ENCODE assay signal across 28 mouse cellular contexts in genomic region chr8:54216250-54216649, GRCm38 (mm10).
DNase-seq lines count a peak whose midpoint lies in the region; ATAC-seq and TF ChIP-seq lines count a peak whose summit lies in the region.
"Had no signal": no experiment of that assay in that cellular context is flagged by ENCODE, and none has a peak within 500 bp of the region (broad histone marks: within the 10 kb centered on the region; RNA-seq: fewer than 3 reads in every experiment).

No protein-coding gene starts in this region.

- in situ Hi-C loops in Patski (cut with MboI; ENCODE audit: low pct_unique_long_range_greater_than_20kb) = no loop called here

- TF ChIP-seq CTCF in C2C12 (IDR thresholded peaks at IDR 0.05; ENCODE audit: control insufficient read depth, insufficient read depth, insufficient read length) (no peak), Patski (IDR thresholded peaks at IDR 0.05) (no peak)
- no peak for TF ChIP-seq CTCF in layer of hippocampus, adult 2 months (conservative IDR thresholded peaks at IDR 0.05)

- H3K79me2 ChIP-seq in C2C12 (ENCODE audit: control insufficient read depth, insufficient read depth) = no peaks in the 10 kb centered on the region

- H3K36me3 ChIP-seq in C2C12 (ENCODE audit: control insufficient read depth, insufficient read depth) = no peaks in the 10 kb centered on the region
- H3K36me3 ChIP-seq: embryonic facial prominence, embryonic 12.5 days; embryonic facial prominence, embryonic 15.5 days; forebrain, embryonic 10.5 days; G1E had no signal

- H3K27ac ChIP-seq in layer of hippocampus, adult 2 months = no peak overlapping the region
- H3K27ac ChIP-seq: embryonic facial prominence, embryonic 12.5 days; embryonic facial prominence, embryonic 15.5 days; forebrain, embryonic 10.5 days; forebrain, embryonic 13.5 days; hindbrain, embryonic 14.5 days; hindbrain, postnatal 0 days had no signal

- peak; percentile 67 for DNase-seq in 3134 (ENCODE audit: extremely low read depth, insufficient read length, low spot score)
- DNase-seq in Patski (ENCODE audit: low read depth, low spot score) = peak; percentile 28
- DNase-seq in layer of hippocampus, adult 2 months (ENCODE audit: low spot score in 2 of 2) = no peak
- no peak for DNase-seq in lung, postnatal 25 days (ENCODE audit: low spot score)
- no peak for DNase-seq in layer of hippocampus, adult 18-20 months (ENCODE audit: low spot score in 2 of 2)
- DNase-seq: adrenal gland, adult 2 months; adrenal gland, postnatal 14 days; cerebellum, adult 11 months; cerebellum, adult 2 months; cerebellum, adult 9-11 months; cerebellum, postnatal 25 days; gastrocnemius, postnatal 10 days; heart, adult 11 months; heart, postnatal 4 days; kidney, adult 18-20 months had no signal

- CTCF ChIA-PET in Patski (lab: Charles Lee) = no interaction called here

- H3K79me3 ChIP-seq in C2C12 (ENCODE audit: low read depth) = no peaks in the 10 kb centered on the region

- no peak overlapping the region for H3K4me3 ChIP-seq in C2C12 (ENCODE audit: insufficient read depth, poor library complexity, severe bottlenecking)
- H3K4me3 ChIP-seq in layer of hippocampus, adult 2 months = no peak overlapping the region
- H3K4me3 ChIP-seq: embryonic facial prominence, embryonic 12.5 days; embryonic facial prominence, embryonic 15.5 days; erythroblast, embryonic 14.5 days; forebrain, embryonic 10.5 days; forebrain, embryonic 13.5 days had no signal

- H3K27me3 ChIP-seq in C2C12 (ENCODE audit: control insufficient read depth, insufficient read depth, insufficient read length) (no peaks in the 10 kb centered on the region), Patski (no peaks in the 10 kb centered on the region)
- H3K27me3 ChIP-seq: CH12.LX; embryonic facial prominence, embryonic 12.5 days; embryonic facial prominence, embryonic 15.5 days; forebrain, embryonic 13.5 days had no signal

- peak; percentile 94 for ATAC-seq in Patski
- ATAC-seq: forebrain, embryonic 13.5 days; forebrain, embryonic 16.5 days; hindbrain, postnatal 0 days; inflammation-experienced regulatory T-cells, adult 6 months; intestine, embryonic 16.5 days had no signal

- no peak overlapping the region for H3ac ChIP-seq in C2C12 (ENCODE audit: control insufficient read depth, insufficient read length, low read depth)

- POLR2A ChIA-PET in Patski (lab: Charles Lee) = no interaction called here

TF ChIP-seq in C2C12, 6 proteins besides CTCF, POLR2A, EP300 and RAD21:
- TF ChIP-seq USF1 (IDR thresholded peaks at IDR 0.05; ENCODE audit: low read depth) = no peak
- TF ChIP-seq FOSL1 (IDR thresholded peaks at IDR 0.05; ENCODE audit: insufficient read depth, low read length, poor library complexity, severe bottlenecking) = peak; percentile 94
- peak; percentile 19 for TF ChIP-seq MYOD1 (IDR thresholded peaks at IDR 0.05; ENCODE audit: control insufficient read depth, insufficient read length, low read depth)
TF ChIP-seq in C2C12: peak in this region for 2.

Comparison
In these comparisons a context has a peak if more than half of its experiments do, and no peak if none do; other contexts are left out.
1. DNase-seq: peak in 3134 (single experiment) and Patski (single experiment); none in layer of hippocampus, adult 2 months (0 of 2), lung, postnatal 25 days (single experiment) and layer of hippocampus, adult 18-20 months (0 of 2).